Mouse (Mus musculus) B cell, adult 67 days (primary cell): ENCODE data around the gene 4930596D02Rik. TPM values are rescaled to one million over a fixed set of nuclear protein-coding genes. Genes with fewer than 3 reads are reported as not detected.

Source experiments
- total RNA-seq, 2 experiments: library from RNA; stranded (reverse); gene quantifications; 4 replicates each; pipeline ENCODE4 v1.2.4; 2023

4930596D02Rik gene
- not detected for total RNA-seq

GRCm38 (mm10) chr14:35811878-35812277 lies at the start of gene 4930596D02Rik:
Gene 4930596D02Rik (minus strand): TSS chr14:35811978.

